Mouse (Mus musculus): ENCODE data around the gene Pdhx.

The Pdhx gene

GRCm38 (mm10) chr2:103073219-103073982 lies at the start of gene Pdhx, which contains the start of gene Apip:
Pdhx (minus strand) TSS chr2:103073513.
Apip (plus strand) TSS chr2:103073675.
- peak; percentile 100 for DNase-seq (ENCODE audit: extremely low spot score)

- DNase-seq (ENCODE audit: extremely low spot score) = no peak
These were observed 46.0 kb upstream of the Pdhx start for GRCm38 (mm10) chr2:103119197-103119854.

- no peak for DNase-seq (ENCODE audit: extremely low spot score)
These were observed 45.2 kb upstream of the Pdhx start for GRCm38 (mm10) chr2:103118324-103119196.

- DNase-seq (ENCODE audit: extremely low spot score) = no peak
These were observed 43.9 kb upstream of the Pdhx start for GRCm38 (mm10) chr2:103117212-103117611.

- DNase-seq (ENCODE audit: extremely low spot score) = no peak
These were observed 38.4 kb upstream of the Pdhx start for GRCm38 (mm10) chr2:103111669-103112068.

GRCm38 (mm10) chr2:103106172-103106571 lies 32.9 kb upstream of the Pdhx start:
- DNase-seq (ENCODE audit: extremely low spot score) = no peak

GRCm38 (mm10) chr2:103102595-103102994 lies 29.3 kb upstream of the Pdhx start:
- DNase-seq (ENCODE audit: extremely low spot score) = no peak

GRCm38 (mm10) chr2:103089521-103089920 lies 16.2 kb upstream of the Pdhx start:
- no peak for DNase-seq (ENCODE audit: extremely low spot score)

GRCm38 (mm10) chr2:103088099-103088498 lies 14.8 kb upstream of the Pdhx start:
- DNase-seq (ENCODE audit: extremely low spot score) = no peak

- DNase-seq (ENCODE audit: extremely low spot score) = peak; percentile 19
These were observed 13.1 kb upstream of the Pdhx start for GRCm38 (mm10) chr2:103086432-103086831.

GRCm38 (mm10) chr2:103085633-103086032 lies 12.3 kb upstream of the Pdhx start:
- DNase-seq (ENCODE audit: extremely low spot score) = no peak

- DNase-seq (ENCODE audit: extremely low spot score) = peak; percentile 17
These were observed 11.1 kb upstream of the Pdhx start for GRCm38 (mm10) chr2:103084451-103084850.

- no peak for DNase-seq (ENCODE audit: extremely low spot score)
These were observed 9.5 kb upstream of the Pdhx start for GRCm38 (mm10) chr2:103082853-103083252.

GRCm38 (mm10) chr2:103081706-103082105 lies 8.4 kb upstream of the Pdhx start:
- no peak for DNase-seq (ENCODE audit: extremely low spot score)

- DNase-seq (ENCODE audit: extremely low spot score) = no peak
These were observed 7.8 kb upstream of the Pdhx start for GRCm38 (mm10) chr2:103081117-103081516.

GRCm38 (mm10) chr2:103070586-103070985 lies 2.7 kb downstream of the Pdhx start:
- no peak for DNase-seq (ENCODE audit: extremely low spot score)

- DNase-seq (ENCODE audit: extremely low spot score) = no peak
These were observed 3.4 kb downstream of the Pdhx start for GRCm38 (mm10) chr2:103069752-103070405.

- DNase-seq (ENCODE audit: extremely low spot score) = no peak
These were observed 4.7 kb downstream of the Pdhx start for GRCm38 (mm10) chr2:103068602-103069001.

- DNase-seq (ENCODE audit: extremely low spot score) = no peak
These were observed 5.6 kb downstream of the Pdhx start for GRCm38 (mm10) chr2:103067552-103068207.

- DNase-seq (ENCODE audit: extremely low spot score) = no peak
These were observed 6.4 kb downstream of the Pdhx start for GRCm38 (mm10) chr2:103066683-103067551.
